Mouse (Mus musculus) macrophage (primary cell): Measurements from ENCODE around the gene Frmpd2. TPM values are rescaled to one million over a fixed set of nuclear protein-coding genes. Genes with fewer than 3 reads are reported as not detected.

Experiments
- polyA plus RNA-seq: library from polyadenylated mRNA; stranded (reverse); fragments of 250-400 nt; gene quantifications from 3 replicates; pipeline ENCODE4 v1.2.4, GENCODE M21; 2018; ENCODE audit warnings: inconsistent platforms

The Frmpd2 gene
- polyA plus RNA-seq, 1 experiment from 2014 or later: not detected

Other genes starting within 250 kb of the Frmpd2 start
- 8.0 to 15.4 TPM (median 11.3 TPM) in 3 replicates for gene Mapk8, start 24.5 kb upstream of the Frmpd2 start, polyA plus RNA-seq
- gene Ptpn20, start 117.5 kb downstream of the Frmpd2 start, polyA plus RNA-seq: not detected in 3 replicates